Mouse (Mus musculus) myocyte (in vitro differentiated cells): ENCODE measurements at regions not wholly inside any gene's neighbourhood (a gene's known extent, or its start where the extent isn't known, plus 50 kb on each side); places are given as distances from the start of the nearest gene placed in this dataset.

Experiments used
- H3K27me3 ChIP-seq: one replicate; pipeline ENCODE4 v1.6.1; 2011; ENCODE audit not compliant: control insufficient read depth, insufficient read depth, insufficient read length
- H3K36me3 ChIP-seq: one replicate; pipeline ENCODE4 v1.6.1; 2011; ENCODE audit not compliant: control insufficient read depth, insufficient read depth
- H3K4me2 ChIP-seq: one replicate; pipeline ENCODE4 v1.6.1; 2011; ENCODE audit warnings: low read depth, control low read depth
- H3K4me3 ChIP-seq: one replicate; pipeline ENCODE4 v1.5.1; 2011; ENCODE audit warnings: mild to moderate bottlenecking, control low read depth, moderate library complexity
- H3K79me2 ChIP-seq: one replicate; pipeline ENCODE4 v1.6.1; 2011; ENCODE audit not compliant: control insufficient read depth, insufficient read depth
- H3ac ChIP-seq: one replicate; pipeline ENCODE4 v1.6.1; 2011; ENCODE audit not compliant: control insufficient read depth, insufficient read length
- CEBPB ChIP-seq: IDR thresholded peaks from 2 replicates; pipeline ENCODE4 v1.6.1; 2011; ENCODE audit warnings: mild to moderate bottlenecking, moderate library complexity; ENCODE audit not compliant: poor library complexity, insufficient read depth, severe bottlenecking
- E2F4 ChIP-seq: IDR thresholded peaks from one replicate; pipeline ENCODE4 v1.6.1; 2011; ENCODE audit warnings: mild to moderate bottlenecking, control low read depth, moderate library complexity; ENCODE audit not compliant: insufficient read depth
- MAX ChIP-seq: IDR thresholded peaks from one replicate; pipeline ENCODE4 v1.6.1; 2011; ENCODE audit warnings: low read depth, mild to moderate bottlenecking, control low read depth
- MYOD1 ChIP-seq, 3 experiments: IDR thresholded peaks; one replicate each; pipeline ENCODE4 v1.6.1; 2011; ENCODE audit warnings: control low read depth in 2 of 3, low read depth in 2 of 3, mild to moderate bottlenecking in 2 of 3, moderate library complexity in 1 of 3; ENCODE audit not compliant: insufficient read length in 2 of 3, control insufficient read depth in 1 of 3
- MYOG ChIP-seq, 3 experiments: IDR thresholded peaks; one replicate each; pipeline ENCODE4 v1.6.1; 2011; ENCODE audit warnings: control low read depth in 2 of 3, low read depth in 2 of 3, mild to moderate bottlenecking in 2 of 3; ENCODE audit not compliant: insufficient read length in 2 of 3, control insufficient read depth in 1 of 3, insufficient read depth in 1 of 3
- POLR2A ChIP-seq: IDR thresholded peaks from one replicate; pipeline ENCODE4 v1.6.1; 2011; ENCODE audit warnings: low read depth, mild to moderate bottlenecking, control low read depth, moderate library complexity; ENCODE audit not compliant: insufficient read length
- POLR2AphosphoS2 ChIP-seq: IDR thresholded peaks from one replicate; pipeline ENCODE4 v1.6.1; 2011; ENCODE audit warnings: low read depth, control low read depth; ENCODE audit not compliant: insufficient read length
- REST ChIP-seq: IDR thresholded peaks from one replicate; pipeline ENCODE4 v1.6.1; 2011; ENCODE audit warnings: mild to moderate bottlenecking, control low read depth, moderate library complexity; ENCODE audit not compliant: insufficient read depth, insufficient read length
- SRF ChIP-seq: IDR thresholded peaks from one replicate; pipeline ENCODE4 v1.6.1; 2011; ENCODE audit warnings: low read depth; ENCODE audit not compliant: control insufficient read depth, insufficient read length
- TCF12 ChIP-seq: IDR thresholded peaks from one replicate; pipeline ENCODE4 v1.6.1; 2011; ENCODE audit warnings: mild to moderate bottlenecking, control low read depth; ENCODE audit not compliant: poor library complexity, insufficient read depth, severe bottlenecking
- TCF3 ChIP-seq: IDR thresholded peaks from one replicate; pipeline ENCODE4 v1.6.1; 2011; ENCODE audit warnings: low read depth, control low read depth; ENCODE audit not compliant: insufficient read length
- USF1 ChIP-seq: IDR thresholded peaks from one replicate; pipeline ENCODE4 v1.6.1; 2011; ENCODE audit warnings: low read depth, mild to moderate bottlenecking, control low read depth, moderate library complexity

DNA sequence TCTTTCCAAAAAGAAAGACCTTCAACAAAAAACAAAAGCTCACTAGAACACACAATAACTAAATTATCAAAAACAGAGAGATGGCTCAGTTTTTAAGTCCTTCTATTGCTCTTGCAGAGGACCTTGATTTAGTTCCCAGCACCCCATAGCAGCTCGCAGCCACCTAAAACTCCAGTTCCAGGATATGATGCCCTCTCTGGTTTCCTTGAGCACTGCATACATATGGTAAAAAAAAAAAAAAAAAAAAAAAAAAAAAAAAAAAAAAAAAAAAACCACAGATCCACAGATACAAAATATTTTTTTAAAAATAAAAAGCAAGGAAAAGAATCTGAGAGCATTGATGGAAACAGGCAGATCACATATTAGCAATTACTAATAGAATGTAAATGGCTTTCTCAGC, 113.2 kb upstream of the Vstm2b start:
- H3ac ChIP-seq = no peak overlapping the region
- TF ChIP-seq USF1 (no peak), TCF3 (no peak), E2F4 (no peak), REST (no peak), MYOD1 (IDR thresholded peaks at IDR 0.05; ENCODE audit: control insufficient read depth in 1 of 3, insufficient read length in 2 of 3, low read depth in 2 of 3) (no peak), TCF12 (no peak), POLR2A (no peak), CEBPB (no peak), MAX (no peak), SRF (no peak), MYOG (IDR thresholded peaks at IDR 0.05; ENCODE audit: control insufficient read depth in 1 of 3, insufficient read depth in 1 of 3, insufficient read length in 2 of 3, low read depth in 2 of 3) (no peak), POLR2AphosphoS2 (no peak)
- no peak overlapping the region for H3K4me2 ChIP-seq
- no peak overlapping the region for H3K4me3 ChIP-seq
- no peaks in the 10 kb centered on the region for H3K27me3 ChIP-seq
- no peaks in the 10 kb centered on the region for H3K36me3 ChIP-seq
- H3K79me2 ChIP-seq = no peaks in the 10 kb centered on the region

DNA sequence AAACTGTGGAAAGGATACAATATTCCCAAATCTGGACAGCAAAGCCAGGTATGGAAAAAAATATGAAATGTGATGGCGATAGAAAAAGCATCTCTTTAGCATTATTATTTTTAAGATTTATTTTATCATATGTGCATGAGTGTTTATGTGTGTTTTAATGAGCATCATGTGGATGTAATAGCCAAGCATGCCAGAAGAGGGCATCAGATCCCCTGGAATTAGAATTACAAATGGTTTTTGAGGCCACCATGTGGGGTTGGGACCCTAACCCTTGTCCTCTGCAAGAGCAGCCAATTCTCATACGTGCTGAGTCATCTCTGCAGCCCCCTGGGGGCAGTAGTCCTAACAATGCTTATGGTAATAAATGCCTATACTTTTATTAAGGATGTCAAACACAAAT, 111.4 kb upstream of the Vstm2b start:
- no peak overlapping the region for H3K4me2 ChIP-seq
- H3K4me3 ChIP-seq = no peak overlapping the region
- H3K79me2 ChIP-seq = no peaks in the 10 kb centered on the region
- no peaks in the 10 kb centered on the region for H3K27me3 ChIP-seq
- no peaks in the 10 kb centered on the region for H3K36me3 ChIP-seq
- no peak overlapping the region for H3ac ChIP-seq
- TF ChIP-seq MYOG (IDR thresholded peaks at IDR 0.05; ENCODE audit: control insufficient read depth in 1 of 3, insufficient read depth in 1 of 3, insufficient read length in 2 of 3, low read depth in 2 of 3) = no peak
- TF ChIP-seq MYOD1 (IDR thresholded peaks at IDR 0.05; ENCODE audit: control insufficient read depth in 1 of 3, insufficient read length in 2 of 3, low read depth in 2 of 3) = no peak
- TF ChIP-seq USF1 = no peak
- TF ChIP-seq REST = no peak
- no peak for TF ChIP-seq TCF3
- TF ChIP-seq TCF12 = no peak
- TF ChIP-seq E2F4 = no peak
- no peak for TF ChIP-seq MAX
- TF ChIP-seq SRF = no peak
- no peak for TF ChIP-seq CEBPB
- no peak for TF ChIP-seq POLR2A

DNA sequence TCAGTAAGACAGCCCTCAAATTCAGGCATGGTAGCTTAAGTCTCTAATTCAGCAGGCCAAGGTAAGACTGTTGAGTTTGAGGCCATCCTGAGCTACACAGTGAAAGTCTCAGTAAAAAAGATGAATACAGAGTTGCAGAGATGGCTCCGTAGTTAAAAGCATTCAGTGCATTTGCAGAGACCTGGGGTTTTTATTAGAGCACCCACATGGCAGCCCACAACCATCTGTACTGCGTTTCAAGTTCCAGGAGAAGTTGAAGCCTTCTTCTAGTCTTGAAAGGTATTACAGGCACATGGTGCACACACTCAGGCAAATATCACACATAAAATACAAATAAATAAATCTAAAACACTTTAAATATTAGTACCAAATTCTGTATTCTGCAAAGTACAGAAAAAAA, 109.6 kb upstream of the Vstm2b start:
- Histone ChIP-seq H3K36me3 (no peaks in the 10 kb centered on the region), H3K4me2 (no peak overlapping the region), H3K79me2 (no peaks in the 10 kb centered on the region), H3K27me3 (no peaks in the 10 kb centered on the region), H3ac (no peak overlapping the region), H3K4me3 (no peak overlapping the region)
- TF ChIP-seq POLR2A (no peak), E2F4 (no peak), POLR2AphosphoS2 (no peak), MAX (no peak), CEBPB (no peak), USF1 (no peak), SRF (no peak), MYOD1 (IDR thresholded peaks at IDR 0.05; ENCODE audit: control insufficient read depth in 1 of 3, insufficient read length in 2 of 3, low read depth in 2 of 3) (no peak), MYOG (IDR thresholded peaks at IDR 0.05; ENCODE audit: control insufficient read depth in 1 of 3, insufficient read depth in 1 of 3, insufficient read length in 2 of 3, low read depth in 2 of 3) (no peak), TCF12 (no peak), REST (no peak), TCF3 (no peak)

DNA sequence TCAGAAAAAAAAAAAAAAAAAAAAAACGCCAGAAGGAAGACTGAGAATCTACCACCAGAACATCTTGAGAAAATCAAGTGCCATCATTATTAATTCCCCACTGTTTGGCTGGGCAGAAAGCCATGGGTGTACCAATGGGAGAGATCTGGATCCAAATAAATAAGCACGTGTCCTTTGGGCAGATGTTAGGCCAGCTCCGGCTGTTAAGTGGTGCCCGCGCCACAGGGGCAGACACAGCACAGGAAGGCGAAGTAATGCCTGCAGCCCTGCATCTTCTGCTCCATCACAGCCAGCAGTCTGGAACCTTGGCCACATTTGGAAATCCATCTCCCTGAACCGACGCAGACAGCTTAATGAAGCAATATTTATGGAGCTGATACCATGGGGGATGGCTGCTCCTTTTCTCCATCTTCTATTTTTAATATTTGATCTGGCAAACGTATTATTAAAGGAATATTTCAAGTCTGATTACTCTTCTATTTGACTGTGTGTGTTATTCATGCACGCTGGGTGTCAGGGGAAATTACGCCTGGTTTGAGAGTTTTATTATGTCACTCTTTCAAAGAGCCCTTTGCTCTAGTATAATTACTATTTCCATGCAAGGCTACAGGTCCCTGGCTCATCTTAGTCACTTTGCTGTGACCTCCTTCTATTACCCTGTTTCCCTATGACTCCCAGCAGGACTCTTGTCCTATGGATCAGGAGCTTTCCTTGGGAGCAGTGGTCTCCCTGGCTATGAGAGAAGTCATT, 103.5 kb upstream of the Vstm2b start:
- Histone ChIP-seq H3ac (no peak overlapping the region), H3K4me3 (no peak overlapping the region), H3K79me2 (no peaks in the 10 kb centered on the region), H3K27me3 (no peaks in the 10 kb centered on the region), H3K4me2 (no peak overlapping the region), H3K36me3 (no peaks in the 10 kb centered on the region)
- TF ChIP-seq POLR2AphosphoS2 = no peak
- TF ChIP-seq MYOD1 (IDR thresholded peaks at IDR 0.05; ENCODE audit: control insufficient read depth in 1 of 3, insufficient read length in 2 of 3, low read depth in 2 of 3) = no peak
- TF ChIP-seq TCF3 = no peak
- no peak for TF ChIP-seq POLR2A
- no peak for TF ChIP-seq TCF12
- TF ChIP-seq MYOG (IDR thresholded peaks at IDR 0.05; ENCODE audit: control insufficient read depth in 1 of 3, insufficient read depth in 1 of 3, insufficient read length in 2 of 3, low read depth in 2 of 3) = no peak
- no peak for TF ChIP-seq REST
- TF ChIP-seq E2F4 = no peak
- no peak for TF ChIP-seq SRF
- no peak for TF ChIP-seq USF1
- TF ChIP-seq CEBPB = no peak
- TF ChIP-seq MAX = no peak

DNA sequence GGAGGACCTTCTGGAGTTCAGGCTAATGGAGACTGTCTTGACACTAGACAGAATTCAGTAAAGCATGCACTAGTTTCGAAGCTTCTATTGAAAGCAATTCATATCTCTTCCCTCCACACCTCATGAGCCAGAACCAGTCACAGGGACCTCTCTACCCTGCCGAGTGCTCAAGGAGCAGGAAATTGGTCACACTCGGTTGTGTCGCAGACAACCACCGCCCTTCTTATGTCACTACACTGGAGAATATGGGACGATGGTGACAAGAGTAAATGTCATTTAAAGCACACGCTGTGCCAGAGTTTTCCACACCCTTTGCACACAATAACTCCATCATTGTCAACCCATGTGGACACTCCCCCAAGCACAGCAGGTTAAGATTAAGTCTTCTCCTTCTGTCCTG, 98.3 kb upstream of the Vstm2b start:
- Histone ChIP-seq H3K27me3 (no peaks in the 10 kb centered on the region), H3K79me2 (no peaks in the 10 kb centered on the region), H3K36me3 (no peaks in the 10 kb centered on the region), H3ac (no peak overlapping the region), H3K4me3 (no peak overlapping the region), H3K4me2 (no peak overlapping the region)
- TF ChIP-seq MAX (no peak), REST (no peak), POLR2AphosphoS2 (no peak), USF1 (no peak), MYOD1 (IDR thresholded peaks at IDR 0.05; ENCODE audit: control insufficient read depth in 1 of 3, insufficient read length in 2 of 3, low read depth in 2 of 3) (no peak), TCF12 (no peak), CEBPB (no peak), E2F4 (no peak), MYOG (IDR thresholded peaks at IDR 0.05; ENCODE audit: control insufficient read depth in 1 of 3, insufficient read depth in 1 of 3, insufficient read length in 2 of 3, low read depth in 2 of 3) (no peak), SRF (no peak), TCF3 (no peak), POLR2A (no peak)
